Mouse (Mus musculus): ENCODE measurements around the gene Flvcr1. TPM values are rescaled to one million over a fixed set of nuclear protein-coding genes. Genes with fewer than 3 reads are reported as not detected.

Gene Flvcr1
- total RNA-seq, 2 experiments from 2014 or later, result 13.0 to 16.2 TPM

DNA sequence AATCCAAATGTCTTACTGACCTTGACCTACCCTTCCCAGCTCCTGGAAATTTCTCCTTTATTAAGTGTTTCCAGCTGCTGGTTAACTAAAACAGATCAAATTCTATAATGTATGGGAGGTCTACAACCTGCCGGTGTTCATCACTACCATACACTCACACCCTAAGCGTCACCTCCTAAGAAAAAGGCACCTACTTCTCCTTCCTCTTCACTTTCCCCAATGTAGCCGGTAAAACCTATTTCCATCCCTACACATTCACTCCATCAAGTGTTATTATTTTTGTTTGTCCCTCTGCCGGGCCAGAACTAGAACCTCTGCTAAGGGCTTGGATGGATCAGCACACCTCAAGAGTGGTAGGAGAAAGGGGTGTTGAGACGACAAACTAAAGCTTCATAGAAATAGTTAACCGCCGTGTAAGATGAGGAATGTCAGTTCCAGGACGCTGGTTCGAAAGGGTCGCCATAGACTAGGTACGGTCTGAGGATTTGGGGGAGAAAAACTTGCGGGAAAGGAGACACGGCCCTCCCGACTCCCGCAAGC is 36.4 kb upstream of the Flvcr1 start:
- intact Hi-C loops (cut with DNase I), result loop anchor here (2.0 to 5.0 kb wide), 2 partner anchors 36 to 120 kb away; partner anchors contain the start of gene Flvcr1
- H3K27ac ChIP-seq, result peak overlapping the region; percentile 91

DNA sequence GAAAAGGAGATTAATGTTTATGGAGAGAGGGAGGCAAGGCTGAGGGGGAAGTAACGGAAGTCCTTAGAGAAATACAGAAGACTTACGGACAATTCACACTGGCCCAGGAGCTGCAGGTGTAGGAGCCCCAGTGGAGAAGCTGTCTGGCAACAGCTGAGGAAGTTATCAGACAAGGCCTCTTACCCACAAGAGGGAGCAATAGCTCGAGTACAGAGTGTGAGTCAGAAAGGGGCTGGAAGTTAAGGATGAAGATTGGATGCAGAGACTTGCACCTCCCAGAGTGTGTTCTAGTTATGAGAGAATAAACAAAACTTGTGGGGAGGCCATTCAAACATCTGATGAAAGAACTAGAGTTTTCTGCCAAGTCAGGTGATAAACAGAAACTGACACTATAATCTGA is 31.5 kb upstream of the Flvcr1 start:
- intact Hi-C loops (cut with DNase I), result loop anchor here (5.0 kb wide), 1 partner anchor 50 kb away; no protein-coding TSS in a partner anchor
- no peak for DNase-seq
- H3K4me3 ChIP-seq, result no peak overlapping the region
- TF ChIP-seq CTCF (IDR thresholded peaks at IDR 0.05), result no peak
- H3K27ac ChIP-seq, result no peak overlapping the region

More for the DNA sequence above, 36.4 kb upstream of the Flvcr1 start:
- peak overlapping the region; percentile 87 for H3K4me3 ChIP-seq
- DNase-seq, result no peak
- no peak for TF ChIP-seq CTCF (IDR thresholded peaks at IDR 0.05)

DNA sequence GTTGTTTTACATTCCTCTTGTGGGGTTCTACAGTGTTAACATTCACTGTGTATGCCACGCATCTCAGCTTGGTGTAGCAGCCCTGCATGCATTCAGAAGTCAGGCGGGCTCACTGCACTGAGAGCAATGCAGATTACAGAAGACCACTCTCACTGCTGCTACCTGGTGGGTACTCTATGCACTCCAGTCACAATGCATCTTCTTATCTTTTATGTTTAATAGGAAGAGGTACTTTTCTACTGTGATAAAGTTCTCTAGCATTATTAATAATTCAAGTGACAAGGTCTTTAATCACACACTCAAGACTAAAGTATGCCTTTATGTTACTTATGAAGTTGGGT is 29.5 kb upstream of the Flvcr1 start:
- Histone ChIP-seq H3K27ac (no peak overlapping the region), H3K4me3 (no peak overlapping the region)
- intact Hi-C loops (cut with DNase I), result loop anchor here (5.0 kb wide), 1 partner anchor 48 kb away; no protein-coding TSS in a partner anchor
- no peak for TF ChIP-seq CTCF (IDR thresholded peaks at IDR 0.05)
- DNase-seq, result no peak

DNA sequence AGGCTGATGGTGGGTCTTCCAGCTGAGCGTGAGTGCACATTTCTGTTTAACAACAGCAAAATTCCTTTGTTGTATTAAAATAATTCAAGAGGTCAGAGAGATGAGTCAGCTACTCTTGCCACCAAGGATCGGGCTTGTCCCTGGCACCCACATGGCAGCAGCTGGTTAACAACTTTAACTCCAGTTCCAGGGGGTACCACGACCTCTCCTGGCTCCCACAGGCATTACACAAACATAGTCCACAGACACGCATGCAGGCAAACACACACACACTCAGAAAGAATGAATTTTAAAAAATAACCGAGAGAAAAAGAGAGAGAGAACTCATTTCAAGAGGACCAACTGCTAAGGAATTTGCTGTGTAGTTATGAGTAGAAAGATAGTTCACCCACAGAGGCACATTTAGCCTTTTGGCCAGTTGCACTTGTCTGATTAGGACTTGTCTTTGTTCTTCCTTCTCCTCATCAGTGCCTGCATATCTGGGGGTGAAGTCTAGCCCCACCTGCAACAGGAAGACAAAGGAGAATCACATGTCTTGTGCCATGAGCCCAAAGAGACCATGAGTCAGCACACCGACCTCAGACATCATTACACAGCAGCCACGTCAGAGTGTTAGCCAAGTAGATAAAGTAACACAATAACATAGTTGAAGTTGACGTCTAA is 29.0 kb upstream of the Flvcr1 start:
- Histone ChIP-seq H3K4me3 (no peak overlapping the region), H3K27ac (peak overlapping the region; percentile 62; the same call in 1 of the 2 replicates)
- DNase-seq, result peak; percentile 60
- peak; percentile 64 for TF ChIP-seq CTCF (IDR thresholded peaks at IDR 0.05)
- intact Hi-C loops (cut with DNase I), result loop anchor here (5.0 kb wide), 1 partner anchor 48 kb away; no protein-coding TSS in a partner anchor

DNA sequence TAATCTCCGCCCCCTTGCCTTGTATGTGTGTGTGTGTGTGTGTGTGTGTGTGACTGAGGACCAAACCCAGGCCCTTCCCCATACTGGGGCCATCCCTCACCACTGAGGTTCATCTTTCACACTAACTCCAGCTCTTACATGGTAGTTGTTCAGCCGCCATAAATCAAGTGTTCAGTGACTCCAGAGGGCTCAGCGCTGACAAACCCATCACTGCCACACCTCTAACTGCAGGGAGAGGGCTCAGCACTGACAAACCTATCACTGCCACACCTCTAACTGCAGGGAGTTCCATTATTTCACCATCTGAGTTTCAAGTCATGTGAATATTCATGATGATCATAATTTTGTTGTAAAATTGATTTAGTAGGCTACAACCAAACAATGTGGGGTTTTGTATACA is 27.6 kb upstream of the Flvcr1 start:
- TF ChIP-seq CTCF (IDR thresholded peaks at IDR 0.05), result no peak
- intact Hi-C loops (cut with DNase I), result no loop called here
- no peak overlapping the region for H3K4me3 ChIP-seq
- no peak overlapping the region for H3K27ac ChIP-seq
- DNase-seq, result no peak

DNA sequence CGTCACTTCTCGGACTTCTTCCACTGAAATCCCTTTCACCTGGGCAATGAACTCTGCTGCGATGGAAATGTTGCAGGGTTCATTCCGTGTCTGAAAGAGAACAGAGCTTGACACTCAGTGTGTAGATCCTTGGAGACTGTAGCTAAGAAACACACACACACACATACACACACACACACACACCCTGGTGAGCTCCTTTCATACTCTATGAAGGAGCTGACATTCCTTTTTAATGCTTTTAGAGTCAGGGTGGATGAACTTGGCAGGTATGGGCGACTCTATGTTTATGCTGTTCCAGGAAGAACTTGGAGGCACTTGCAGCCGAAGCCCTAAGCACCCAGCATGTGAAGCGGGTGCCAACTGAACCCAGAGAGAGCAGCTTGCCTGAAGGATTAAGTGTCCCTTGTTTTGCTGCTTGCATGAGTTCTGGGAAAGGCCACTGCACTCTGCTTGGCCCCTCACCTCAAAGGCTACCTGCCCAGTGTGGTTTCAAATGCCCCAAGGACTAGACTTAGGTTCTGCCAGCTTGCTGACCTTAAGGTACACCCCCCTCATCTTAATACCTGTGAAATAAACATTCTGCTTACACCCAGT is 20.4 kb upstream of the Flvcr1 start:
- no peak for TF ChIP-seq CTCF (IDR thresholded peaks at IDR 0.05)
- intact Hi-C loops (cut with DNase I), result loop anchor here (1.0 kb wide), 1 partner anchor 20 kb away; the partner anchor contains the start of gene Flvcr1
- peak overlapping the region; percentile 35 for H3K4me3 ChIP-seq
- peak overlapping the region; percentile 86 for H3K27ac ChIP-seq
- DNase-seq, result peak; percentile 85

DNA sequence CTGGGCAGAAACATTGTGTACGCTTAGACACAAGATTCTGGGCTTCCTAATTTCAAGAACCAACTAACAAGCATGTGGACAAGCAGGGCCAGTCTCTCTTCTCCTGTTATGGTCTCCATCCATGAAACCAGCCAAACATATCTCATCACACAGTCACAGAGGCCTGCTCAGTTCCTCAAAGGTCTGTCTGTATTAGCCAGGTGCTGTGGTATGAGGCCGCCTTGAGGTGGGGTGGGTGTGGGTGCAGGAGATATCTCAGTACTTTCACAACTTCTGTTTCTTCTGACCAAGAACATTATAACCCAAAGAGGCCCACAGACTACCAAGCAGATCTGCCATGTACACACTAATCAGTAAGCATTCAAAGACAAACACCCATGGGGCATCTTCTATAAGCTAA is 19.3 kb upstream of the Flvcr1 start:
- no peak for DNase-seq
- no peak for TF ChIP-seq CTCF (IDR thresholded peaks at IDR 0.05)
- no peak overlapping the region for H3K4me3 ChIP-seq
- peak overlapping the region; percentile 86 for H3K27ac ChIP-seq
- intact Hi-C loops (cut with DNase I), result no loop called here

DNA sequence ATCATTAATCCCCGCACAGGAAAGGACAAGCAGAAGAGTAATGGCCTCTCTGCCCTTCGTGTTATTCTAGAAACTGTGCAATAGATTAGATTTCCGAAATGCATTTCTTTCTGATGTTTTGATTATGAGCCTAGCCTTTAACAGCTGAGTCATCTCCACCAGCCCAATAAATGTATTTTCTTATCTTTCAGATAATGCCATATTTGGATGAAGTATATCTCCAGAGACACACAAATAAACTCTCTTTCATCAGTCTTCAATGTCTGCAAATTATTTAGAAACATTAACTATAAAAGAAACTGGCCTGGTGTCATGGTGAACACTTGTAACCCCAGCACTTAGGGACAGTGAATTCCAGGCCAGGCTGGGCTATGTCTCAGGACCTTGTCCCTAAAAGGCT is 16.7 kb upstream of the Flvcr1 start:
- intact Hi-C loops (cut with DNase I), result loop anchor here (1.0 kb wide), 1 partner anchor 12 kb away; no protein-coding TSS in a partner anchor
- no peak for DNase-seq
- H3K27ac ChIP-seq, result peak overlapping the region; percentile 16; the same call in 1 of the 2 replicates
- H3K4me3 ChIP-seq, result no peak overlapping the region
- no peak for TF ChIP-seq CTCF (IDR thresholded peaks at IDR 0.05)

DNA sequence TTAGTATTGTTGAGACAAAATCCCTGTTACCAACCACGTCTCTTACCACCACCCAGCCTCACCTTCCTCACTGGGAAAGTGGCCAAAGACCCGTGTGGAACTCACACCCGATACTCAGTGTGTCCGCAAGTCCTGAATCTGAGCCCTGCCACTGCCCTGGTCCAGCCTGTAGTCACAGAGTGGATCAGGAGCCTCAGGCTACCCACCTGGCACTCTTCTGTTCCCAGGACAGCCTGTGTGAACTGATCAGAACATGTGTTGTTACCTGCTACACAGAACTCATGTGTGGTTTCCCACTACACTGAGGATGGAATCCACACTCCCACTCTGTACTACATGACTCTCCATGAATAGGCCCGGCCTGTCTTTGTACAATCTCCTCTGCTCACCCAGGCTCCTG is 16.1 kb upstream of the Flvcr1 start:
- H3K27ac ChIP-seq, result peak overlapping the region; percentile 16; the same call in 1 of the 2 replicates
- TF ChIP-seq CTCF (IDR thresholded peaks at IDR 0.05), result no peak
- H3K4me3 ChIP-seq, result no peak overlapping the region
- intact Hi-C loops (cut with DNase I), result loop anchor here (1.0 kb wide), 1 partner anchor 12 kb away; no protein-coding TSS in a partner anchor
- no peak for DNase-seq

DNA sequence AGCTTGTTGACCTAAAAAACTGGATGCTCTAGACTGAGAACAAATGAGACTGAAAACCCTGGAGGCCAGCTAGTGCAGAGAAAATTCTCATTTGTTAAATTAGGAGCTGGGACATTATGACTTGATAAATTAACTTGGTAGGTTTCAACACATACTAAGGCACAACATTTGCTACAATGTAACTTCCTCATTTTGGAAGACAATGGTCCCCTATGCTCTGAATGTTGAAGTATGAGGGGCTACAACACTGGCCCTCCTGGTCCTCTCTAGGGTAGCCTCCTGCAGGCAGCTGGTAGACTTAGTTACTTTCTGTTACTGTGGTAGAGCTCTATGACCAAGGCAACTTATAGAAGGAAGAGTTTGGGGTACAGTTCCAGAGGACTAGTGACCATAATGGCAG is 15.4 kb upstream of the Flvcr1 start:
- intact Hi-C loops (cut with DNase I), result no loop called here

DNA sequence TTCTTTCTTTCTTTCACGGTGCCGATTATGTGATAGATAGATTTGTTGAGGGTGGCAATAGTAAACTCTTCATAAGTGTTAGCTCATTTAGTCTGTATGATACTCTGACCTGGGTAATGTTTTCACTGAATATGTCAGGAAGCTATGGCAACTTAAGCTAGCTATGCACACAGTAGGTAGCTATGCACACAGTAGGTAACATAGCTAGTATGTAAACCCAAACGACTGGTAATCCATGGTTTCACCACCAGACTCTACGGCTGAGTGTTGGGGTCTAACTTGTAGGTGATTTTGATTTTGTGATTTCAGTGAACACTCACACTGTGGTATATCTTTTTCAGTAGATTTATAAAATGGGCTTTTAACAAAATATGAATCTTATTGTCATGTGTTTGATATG is 12.0 kb upstream of the Flvcr1 start:
- no peak for TF ChIP-seq CTCF (IDR thresholded peaks at IDR 0.05)
- DNase-seq, result no peak
- intact Hi-C loops (cut with DNase I), result no loop called here
- H3K27ac ChIP-seq, result no peak overlapping the region
- no peak overlapping the region for H3K4me3 ChIP-seq

More for the DNA sequence above, 15.4 kb upstream of the Flvcr1 start:
- TF ChIP-seq CTCF (IDR thresholded peaks at IDR 0.05), result no peak
- no peak for DNase-seq
- Histone ChIP-seq H3K27ac (no peak overlapping the region), H3K4me3 (no peak overlapping the region)

DNA sequence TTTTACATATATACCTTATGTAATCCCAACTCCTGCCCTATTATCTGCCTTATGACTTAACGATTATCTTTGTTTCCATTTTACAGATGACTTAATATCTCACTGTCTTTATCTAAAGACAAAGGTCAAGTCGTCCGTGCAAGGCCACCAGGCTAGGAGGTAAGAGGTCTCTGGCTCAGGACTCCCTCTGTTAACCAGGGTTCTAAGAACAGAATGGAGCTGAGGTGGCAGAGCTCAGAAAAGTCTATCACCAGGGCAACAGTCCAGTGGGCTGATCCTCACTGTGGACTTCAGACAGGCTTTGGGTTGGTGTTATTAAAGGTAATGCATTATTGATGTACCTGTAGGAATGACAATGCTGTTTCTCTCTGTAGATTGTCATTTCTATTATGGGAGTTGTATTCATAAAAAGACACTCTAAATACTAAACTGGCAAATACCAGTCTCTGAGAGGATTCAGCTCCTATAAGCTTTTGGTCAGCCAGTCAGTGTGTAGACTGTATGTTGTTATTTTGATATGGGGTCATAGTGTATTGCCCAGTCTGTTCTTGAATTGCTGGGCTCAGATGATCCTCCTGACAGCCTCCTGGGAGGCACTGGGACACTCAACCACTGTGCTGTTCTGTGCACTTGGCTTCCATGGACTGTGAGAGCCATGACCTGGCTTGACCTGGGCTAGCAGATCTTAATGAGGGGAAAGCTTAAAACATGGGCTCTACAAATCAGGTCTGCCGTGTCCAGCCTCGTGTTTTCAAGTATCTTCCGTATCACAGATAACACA is 10.8 kb upstream of the Flvcr1 start, which contains the start of gene Spata45:
Gene Spata45 (plus strand): TSS at position 86 of the 781 bp plus-strand sequence.
- H3K4me3 ChIP-seq, result no peak within 1 kb of the TSS
- intact Hi-C loops (cut with DNase I), result no loop called here
- DNase-seq, result no peak
- no peak for TF ChIP-seq CTCF (IDR thresholded peaks at IDR 0.05)
- peak within 1 kb of the TSS; percentile 10; the same call in 1 of the 2 replicates for H3K27ac ChIP-seq
